Mouse (Mus musculus) E14TG2a.4 (cell line): Measurements from ENCODE around the gene Spata1.
"Not testable (repeated sequence)": the region's sequence is repeated elsewhere in the genome, so short reads cannot be mapped to it uniquely, and the experiment has no call there.

Source experiments
- CTCF ChIP-seq: conservative IDR thresholded peaks from 2 replicates; pipeline ENCODE4 v1.5.1; 2014; ENCODE audit warnings: low read length
- NANOG ChIP-seq: IDR thresholded peaks from 2 replicates; pipeline ENCODE4 v1.6.1; 2014; ENCODE audit warnings: borderline replicate concordance, low read length, mixed read lengths
- POU5F1 ChIP-seq: IDR thresholded peaks from 2 replicates; pipeline ENCODE4 v1.6.1; 2014; ENCODE audit warnings: low read length, borderline replicate concordance

DNA sequence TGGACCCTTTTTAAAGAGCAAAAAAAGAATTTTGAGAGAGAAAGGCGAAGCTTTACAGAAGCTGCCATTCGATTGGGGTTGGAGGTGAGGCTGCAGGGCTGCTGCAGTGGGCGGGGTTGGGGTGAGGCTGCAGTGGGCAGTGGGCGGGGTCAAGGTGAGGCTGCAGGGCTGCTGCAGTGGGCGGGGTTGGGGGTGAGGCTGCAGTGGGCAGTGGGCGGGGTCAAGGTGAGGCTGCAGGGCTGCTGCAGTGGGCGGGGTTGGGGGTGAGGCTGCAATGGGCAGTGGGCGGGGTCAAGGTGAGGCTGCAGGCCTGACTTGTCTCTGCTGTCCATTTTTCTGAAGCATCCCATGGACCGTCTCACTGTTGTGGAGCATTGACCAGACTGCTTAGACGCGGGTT lies 66.5 kb downstream of the Spata1 start:
- not testable (repeated sequence) for TF ChIP-seq CTCF, POU5F1, NANOG
